Mouse (Mus musculus) erythroblast, embryonic 14.5 days (primary cell): ENCODE results near the gene Mical3. TPM values are rescaled to one million over a fixed set of nuclear protein-coding genes. Genes with fewer than 3 reads are reported as not detected.

Source experiments
- H3K27me3 ChIP-seq: 2 replicates; pipeline ENCODE4 v1.6.1; 2012; ENCODE audit warnings: inconsistent platforms; ENCODE audit not compliant: control insufficient read depth
- H3K36me3 ChIP-seq: 2 replicates; pipeline ENCODE4 v1.6.1; 2012; ENCODE audit warnings: mild to moderate bottlenecking, inconsistent platforms; ENCODE audit not compliant: control insufficient read depth
- H3K4me1 ChIP-seq: 2 replicates; pipeline ENCODE4 v1.6.1; 2012; ENCODE audit warnings: inconsistent platforms; ENCODE audit not compliant: control insufficient read depth
- H3K4me3 ChIP-seq: replicated peaks from 2 replicates; pipeline ENCODE3; 2012; ENCODE audit warnings: moderate library complexity, mild to moderate bottlenecking, inconsistent platforms
- H3K9me3 ChIP-seq: 2 replicates; pipeline ENCODE4 v1.6.1; 2012; ENCODE audit warnings: low read length, inconsistent platforms, mixed read lengths; ENCODE audit not compliant: control insufficient read depth
- GATA1 ChIP-seq: IDR thresholded peaks from 2 replicates; pipeline ENCODE4 v1.6.1; 2012; ENCODE audit warnings: low read length, inconsistent platforms, mixed read lengths
- TAL1 ChIP-seq: IDR thresholded peaks from 3 replicates; pipeline ENCODE4 v1.6.1; 2012; ENCODE audit warnings: low read length, inconsistent platforms, mixed read lengths
- polyA plus RNA-seq: library from polyadenylated mRNA; stranded (reverse); fragments of >175 nt; gene quantifications from 2 replicates; pipeline ENCODE4 v1.2.3, GENCODE M21; 2012

Gene Mical3
- polyA plus RNA-seq, 1 experiment: 11.0 TPM

- peaks cover 100% of the 10 kb centered on the region for H3K36me3 ChIP-seq
Observed at GRCm38 (mm10) chr6:120982314-120982713, 148.5 kb downstream of the Mical3 start.

GRCm38 (mm10) chr6:120981537-120981936 lies 149.3 kb downstream of the Mical3 start:
- TF ChIP-seq GATA1 (no peak), TAL1 (no peak)
- no peaks in the 10 kb centered on the region for H3K27me3 ChIP-seq
- no peaks in the 10 kb centered on the region for H3K9me3 ChIP-seq
- no peak overlapping the region for H3K4me3 ChIP-seq
- H3K4me1 ChIP-seq: peaks cover 3% of the 10 kb centered on the region
- H3K36me3 ChIP-seq: peaks cover 99% of the 10 kb centered on the region

More at GRCm38 (mm10) chr6:120982314-120982713, 148.5 kb downstream of the Mical3 start:
- H3K4me1 ChIP-seq: peaks cover 9% of the 10 kb centered on the region
- no peaks in the 10 kb centered on the region for H3K9me3 ChIP-seq
- no peak overlapping the region for H3K4me3 ChIP-seq
- H3K27me3 ChIP-seq: no peaks in the 10 kb centered on the region
- no peak for TF ChIP-seq TAL1
- TF ChIP-seq GATA1: no peak

DNA sequence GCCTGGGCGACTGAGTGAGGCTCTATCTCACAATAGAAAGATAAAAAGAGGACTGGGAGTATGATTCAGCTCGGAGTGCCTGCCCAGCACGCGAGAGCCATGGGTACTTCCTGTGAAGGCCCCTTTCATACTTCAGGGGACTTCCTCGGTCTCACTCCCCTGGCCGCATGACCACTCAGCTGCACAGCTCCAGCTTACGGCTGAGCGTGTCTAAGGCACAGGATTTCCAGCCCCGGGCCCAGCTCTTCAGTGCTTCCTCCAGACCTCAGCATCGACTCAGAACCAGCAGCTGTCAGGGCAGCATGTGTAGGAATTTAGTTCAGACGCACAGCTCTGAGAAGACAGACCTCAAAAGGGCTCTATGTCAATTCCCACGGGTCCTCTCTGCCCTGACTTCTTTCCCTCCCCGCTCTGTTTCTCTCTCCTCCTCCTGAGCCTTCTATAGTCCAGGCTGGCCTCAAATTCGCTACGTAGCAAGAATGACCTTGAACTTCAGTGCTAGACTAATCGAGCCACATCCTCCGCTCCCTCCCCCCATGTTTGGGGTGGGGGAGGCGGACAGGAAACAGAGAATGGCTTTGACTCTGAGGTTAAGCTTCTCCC lies 152.7 kb downstream of the Mical3 start:
- TF ChIP-seq GATA1 (no peak), TAL1 (no peak)
- H3K27me3 ChIP-seq: no peaks in the 10 kb centered on the region

DNA sequence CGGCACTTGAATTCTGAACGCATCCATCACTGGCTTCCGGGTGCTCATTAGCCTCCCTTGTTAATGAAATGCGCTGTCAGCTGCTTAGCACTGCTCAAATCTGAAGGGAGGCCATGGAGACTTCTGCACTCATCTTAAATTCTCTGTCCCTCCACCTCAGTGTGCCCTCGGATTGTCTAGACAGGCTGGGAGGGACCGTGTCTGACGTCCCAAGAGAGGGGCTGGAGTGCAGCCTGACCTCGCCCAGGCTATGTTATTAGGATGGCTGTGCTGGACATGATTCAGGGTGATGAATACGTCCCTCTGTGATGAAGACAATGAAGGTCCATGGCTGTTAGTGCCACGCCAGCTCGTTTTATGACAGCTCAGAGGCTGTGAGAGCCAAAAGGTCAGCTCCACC lies 153.8 kb downstream of the Mical3 start:
- Histone ChIP-seq H3K36me3 (peaks cover 76% of the 10 kb centered on the region), H3K27me3 (no peaks in the 10 kb centered on the region)

More for the DNA sequence above, 152.7 kb downstream of the Mical3 start:
- peaks cover 76% of the 10 kb centered on the region for H3K36me3 ChIP-seq
- H3K4me1 ChIP-seq: peaks cover 3% of the 10 kb centered on the region
- H3K4me3 ChIP-seq: no peak overlapping the region
- H3K9me3 ChIP-seq: no peaks in the 10 kb centered on the region

DNA sequence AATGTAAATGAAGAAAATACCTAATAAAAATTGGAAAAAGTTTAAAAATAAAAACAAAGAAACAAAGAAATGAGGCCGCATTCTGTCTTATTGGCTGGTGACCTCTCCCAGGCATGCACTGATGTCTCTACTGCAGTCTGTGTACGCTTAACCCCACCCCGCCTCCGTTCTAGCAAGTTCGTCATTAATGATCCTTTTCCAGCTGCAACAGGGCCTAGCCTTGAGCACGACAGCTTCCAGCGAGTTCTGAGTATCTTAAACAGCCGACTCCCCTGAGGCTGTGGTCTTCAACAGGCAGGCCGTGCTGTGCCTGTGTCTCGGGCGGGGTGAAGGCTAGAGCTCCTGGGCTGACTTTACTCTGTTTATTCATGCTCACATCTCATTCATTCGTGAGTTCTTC lies 154.7 kb downstream of the Mical3 start:
- Histone ChIP-seq H3K4me3 (no peak overlapping the region), H3K4me1 (peaks cover 3% of the 10 kb centered on the region), H3K9me3 (no peaks in the 10 kb centered on the region), H3K27me3 (no peaks in the 10 kb centered on the region), H3K36me3 (peaks cover 76% of the 10 kb centered on the region)
- TF ChIP-seq GATA1: no peak
- TF ChIP-seq TAL1: no peak

More for the DNA sequence above, 153.8 kb downstream of the Mical3 start:
- H3K4me1 ChIP-seq: peaks cover 3% of the 10 kb centered on the region
- no peaks in the 10 kb centered on the region for H3K9me3 ChIP-seq
- no peak overlapping the region for H3K4me3 ChIP-seq
- TF ChIP-seq GATA1: no peak
- TF ChIP-seq TAL1: no peak

- no peak for TF ChIP-seq TAL1
- no peak for TF ChIP-seq GATA1
- Histone ChIP-seq H3K27me3 (no peaks in the 10 kb centered on the region), H3K4me3 (no peak overlapping the region), H3K9me3 (no peaks in the 10 kb centered on the region), H3K4me1 (no peaks in the 10 kb centered on the region; the same call in 1 of the 2 replicates), H3K36me3 (peaks cover 67% of the 10 kb centered on the region)
Observed at GRCm38 (mm10) chr6:120971797-120972590, 158.8 kb downstream of the Mical3 start.

GRCm38 (mm10) chr6:120970939-120971796 lies 159.6 kb downstream of the Mical3 start:
- Histone ChIP-seq H3K27me3 (no peaks in the 10 kb centered on the region), H3K9me3 (no peaks in the 10 kb centered on the region), H3K4me1 (no peaks in the 10 kb centered on the region), H3K36me3 (peaks cover 59% of the 10 kb centered on the region), H3K4me3 (no peak overlapping the region)
- TF ChIP-seq TAL1 (no peak), GATA1 (no peak)

- no peak for TF ChIP-seq TAL1
- TF ChIP-seq GATA1: no peak
- no peaks in the 10 kb centered on the region for H3K27me3 ChIP-seq
- peaks cover 76% of the 10 kb centered on the region for H3K36me3 ChIP-seq
Observed at GRCm38 (mm10) chr6:120965814-120966213, 165.0 kb downstream of the Mical3 start.

More at GRCm38 (mm10) chr6:120965814-120966213, 165.0 kb downstream of the Mical3 start:
- no peaks in the 10 kb centered on the region for H3K9me3 ChIP-seq
- no peaks in the 10 kb centered on the region for H3K4me1 ChIP-seq
- H3K4me3 ChIP-seq: no peak overlapping the region
